Mouse (Mus musculus): Measurements from ENCODE around the gene Hacl1. TPM values are rescaled to one million over a fixed set of nuclear protein-coding genes. Genes with fewer than 3 reads are reported as not detected.

Hacl1 gene
- total RNA-seq, 2 experiments from 2014 or later: 10.9 to 12.3 TPM

- peak; percentile 80 for DNase-seq
Observed at GRCm38 (mm10) chr14:31662555-31663211, 21.6 kb upstream of the Hacl1 start.

- peak; percentile 77 for DNase-seq
Observed at GRCm38 (mm10) chr14:31661671-31662554, 20.8 kb upstream of the Hacl1 start.

GRCm38 (mm10) chr14:31660312-31661093, 19.4 kb upstream of the Hacl1 start:
- no peak for DNase-seq

DNA sequence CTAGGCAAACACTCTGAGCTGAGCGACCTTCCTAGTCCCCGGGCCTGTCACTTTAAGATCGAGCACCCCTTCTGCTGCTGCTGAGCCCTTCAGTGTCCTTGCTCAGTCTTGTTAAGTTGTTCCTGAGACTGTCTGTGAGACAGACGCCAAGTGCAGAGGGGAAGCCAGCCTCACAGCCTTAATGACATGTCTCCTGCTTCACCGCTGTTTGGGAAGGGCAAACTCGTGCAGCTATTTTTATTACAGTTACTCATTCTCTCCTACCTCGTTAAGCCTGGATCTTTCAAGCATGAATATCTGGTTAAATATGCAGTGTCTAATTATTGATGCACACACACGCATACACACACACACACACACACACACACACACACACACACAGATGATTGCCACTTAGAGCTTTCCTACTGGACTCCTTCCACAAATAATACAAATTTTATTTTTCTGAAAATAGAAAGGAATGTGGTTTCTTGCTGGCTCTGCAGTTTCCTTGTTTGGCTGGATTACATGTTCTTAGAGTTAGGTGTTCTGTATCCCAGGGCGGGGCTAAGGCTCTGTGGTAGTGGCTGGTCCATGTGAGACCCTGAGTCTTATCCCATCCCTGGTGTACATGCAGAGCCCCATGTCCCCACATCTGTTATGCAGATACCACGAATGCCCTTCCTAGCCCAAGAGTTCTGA, 18.6 kb upstream of the Hacl1 start:
- DNase-seq: peak; percentile 46

GRCm38 (mm10) chr14:31658126-31658680, 17.1 kb upstream of the Hacl1 start:
- no peak for DNase-seq

DNA sequence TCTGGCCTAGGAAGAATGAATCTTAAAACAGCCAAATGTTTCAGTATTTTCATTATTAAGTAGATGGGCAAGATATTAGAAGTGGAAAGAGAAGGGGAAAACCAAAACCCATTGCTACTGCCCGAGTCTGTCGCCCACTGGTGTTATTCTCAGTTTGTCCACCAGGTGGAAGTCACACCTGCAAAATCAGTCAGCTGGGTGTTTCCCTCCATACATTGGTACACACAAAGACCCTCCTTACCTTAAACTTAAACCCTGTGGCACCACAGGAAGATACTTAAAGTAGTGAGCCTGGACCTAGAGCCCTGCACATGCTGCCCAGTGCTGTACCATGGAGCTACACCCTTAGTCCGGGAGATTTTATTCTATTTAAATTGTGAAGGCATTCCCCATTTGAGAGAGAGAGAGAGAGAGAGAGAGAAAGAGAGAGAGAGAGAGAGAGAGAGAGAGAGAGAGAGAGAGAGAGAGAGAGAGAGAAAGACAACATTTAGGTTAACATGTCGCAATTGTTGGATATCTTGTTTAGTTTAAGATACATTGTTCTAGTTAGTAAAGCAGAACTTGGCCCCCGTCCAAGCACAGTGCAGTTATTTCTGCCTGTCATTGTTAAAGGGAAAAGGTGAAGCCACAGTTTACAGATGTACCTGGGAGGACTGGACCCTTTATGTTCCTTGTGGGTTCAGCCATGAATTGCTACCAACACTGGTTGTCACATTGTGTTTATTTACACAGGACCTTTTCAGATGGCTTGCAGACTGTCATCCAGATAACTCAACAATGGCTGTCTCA, 16.0 kb upstream of the Hacl1 start:
- peak; percentile 68 for DNase-seq

DNA sequence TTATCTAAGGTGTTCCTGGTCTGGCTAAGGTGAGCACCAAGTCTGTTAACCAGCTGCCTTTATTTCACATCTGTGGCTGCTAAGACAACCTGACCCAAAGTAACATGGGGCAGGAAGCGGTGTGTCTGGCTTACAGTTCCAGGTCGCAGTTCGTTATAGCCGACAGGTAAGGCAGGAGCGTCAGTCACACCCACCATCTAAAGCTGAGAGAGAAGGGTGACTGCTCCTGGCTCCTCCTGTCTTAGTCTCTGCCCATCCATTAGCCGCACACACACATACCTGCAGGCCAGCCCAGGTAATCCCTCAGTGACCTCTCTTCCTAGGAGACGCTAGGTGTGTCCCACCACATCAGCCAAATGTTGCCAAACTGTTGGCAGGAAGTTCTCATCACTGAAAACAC, 15.3 kb upstream of the Hacl1 start:
- DNase-seq: no peak

DNA sequence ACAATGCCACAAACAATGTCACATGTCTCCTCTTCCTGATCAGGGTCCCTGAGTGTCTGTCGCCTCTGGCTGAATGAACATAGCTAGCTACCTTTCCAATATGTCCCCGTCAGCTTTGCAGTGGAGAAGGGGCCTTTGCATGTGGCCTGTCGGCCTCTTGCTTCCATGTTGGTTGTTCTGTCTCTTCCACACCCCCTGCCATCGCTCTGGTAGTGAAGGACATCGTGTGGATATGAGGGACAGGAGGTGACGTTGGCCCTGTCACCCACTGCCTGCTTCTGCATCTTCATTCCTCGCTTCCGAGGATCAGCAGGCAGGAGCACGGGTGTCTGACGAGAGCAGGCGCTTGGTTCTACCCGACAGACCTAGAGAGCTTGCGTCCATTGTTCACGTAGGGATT, 14.3 kb upstream of the Hacl1 start:
- no peak for DNase-seq

DNA sequence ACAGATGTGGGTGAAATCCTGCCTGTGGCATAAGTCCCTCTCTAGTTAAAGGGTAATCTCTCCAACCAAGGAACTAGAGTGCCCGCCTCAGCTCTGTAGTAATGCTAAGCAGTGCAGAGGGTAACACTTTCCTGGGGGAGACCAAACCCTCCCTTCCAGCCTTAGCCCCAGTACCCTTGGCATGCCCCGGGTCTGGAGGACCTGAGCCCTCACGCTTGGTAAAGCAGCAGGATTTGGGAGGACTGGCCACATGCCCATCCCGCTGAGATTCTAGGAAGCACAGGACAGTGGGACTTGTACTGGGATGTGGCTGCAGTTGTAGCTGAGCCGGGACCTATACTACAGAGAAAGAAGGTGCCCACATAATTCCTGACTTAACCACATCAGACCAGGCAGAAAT, 13.7 kb upstream of the Hacl1 start:
- DNase-seq: no peak

- DNase-seq: no peak
Observed at GRCm38 (mm10) chr14:31653101-31653875, 12.2 kb upstream of the Hacl1 start.

DNA sequence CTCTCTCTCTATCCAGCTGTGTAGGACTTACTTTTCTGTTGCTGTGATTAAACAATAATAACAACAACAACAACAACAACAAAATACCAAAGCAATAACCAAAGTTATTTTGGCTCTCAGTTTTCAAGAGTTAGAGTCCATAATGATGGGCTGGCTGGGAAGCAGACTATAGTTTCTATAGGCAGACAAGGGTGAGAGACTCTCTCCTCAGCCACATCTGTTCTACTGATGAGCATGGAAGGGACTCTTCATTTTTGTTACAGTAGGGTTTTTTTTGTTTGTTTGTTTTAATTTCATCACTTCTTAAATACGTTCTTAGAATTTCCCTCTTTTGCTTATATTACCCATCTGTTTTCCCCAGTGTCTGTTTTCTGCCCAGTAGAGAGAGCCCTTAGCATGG, 11.5 kb upstream of the Hacl1 start:
- no peak for DNase-seq

DNA sequence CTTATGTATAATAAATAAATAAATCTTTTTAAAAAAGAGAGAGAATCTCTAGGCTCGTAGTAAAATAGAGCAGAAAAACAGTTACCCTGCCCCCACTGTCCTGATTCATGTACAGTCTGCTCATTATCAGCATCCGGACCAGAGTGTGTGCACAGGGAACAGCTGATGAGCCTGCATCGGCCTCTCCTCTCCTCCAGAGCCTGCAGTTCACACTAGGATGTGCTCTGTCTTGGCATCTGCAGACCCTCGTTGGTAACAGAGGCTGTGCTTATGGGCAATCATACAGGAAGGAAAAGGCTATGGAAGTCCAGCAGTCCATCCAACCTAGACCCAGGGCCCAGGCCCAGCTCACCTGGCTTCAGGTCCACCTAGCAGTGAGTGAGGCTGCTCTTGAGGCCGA, 11.0 kb upstream of the Hacl1 start:
- DNase-seq: no peak

GRCm38 (mm10) chr14:31651206-31651605, 10.1 kb upstream of the Hacl1 start:
- DNase-seq: no peak

DNA sequence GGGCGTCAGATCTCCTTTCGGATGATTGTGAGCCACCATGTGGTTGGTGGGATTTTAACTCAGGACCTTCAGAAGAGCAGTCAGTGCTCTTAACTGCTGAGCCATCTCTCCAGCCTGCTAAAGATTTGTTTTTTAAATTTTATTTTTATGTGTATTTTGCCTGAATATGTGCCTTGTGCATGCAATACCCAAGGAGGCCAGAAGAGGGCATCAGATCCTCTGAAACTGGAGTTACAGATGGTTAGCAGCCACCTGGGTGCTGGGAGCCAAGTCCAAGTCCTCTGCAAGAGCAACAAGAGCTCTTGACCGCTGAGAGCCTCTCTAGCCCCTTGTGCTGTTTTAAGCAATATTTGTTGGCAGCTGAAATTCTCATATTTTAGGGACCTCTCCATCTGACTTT, 9.3 kb upstream of the Hacl1 start:
- no peak for DNase-seq

- DNase-seq: no peak
Observed at GRCm38 (mm10) chr14:31647991-31648390, 6.9 kb upstream of the Hacl1 start.

GRCm38 (mm10) chr14:31645920-31646319, 4.8 kb upstream of the Hacl1 start:
- no peak for DNase-seq

GRCm38 (mm10) chr14:31644931-31645547, 4.0 kb upstream of the Hacl1 start:
- DNase-seq: no peak

DNA sequence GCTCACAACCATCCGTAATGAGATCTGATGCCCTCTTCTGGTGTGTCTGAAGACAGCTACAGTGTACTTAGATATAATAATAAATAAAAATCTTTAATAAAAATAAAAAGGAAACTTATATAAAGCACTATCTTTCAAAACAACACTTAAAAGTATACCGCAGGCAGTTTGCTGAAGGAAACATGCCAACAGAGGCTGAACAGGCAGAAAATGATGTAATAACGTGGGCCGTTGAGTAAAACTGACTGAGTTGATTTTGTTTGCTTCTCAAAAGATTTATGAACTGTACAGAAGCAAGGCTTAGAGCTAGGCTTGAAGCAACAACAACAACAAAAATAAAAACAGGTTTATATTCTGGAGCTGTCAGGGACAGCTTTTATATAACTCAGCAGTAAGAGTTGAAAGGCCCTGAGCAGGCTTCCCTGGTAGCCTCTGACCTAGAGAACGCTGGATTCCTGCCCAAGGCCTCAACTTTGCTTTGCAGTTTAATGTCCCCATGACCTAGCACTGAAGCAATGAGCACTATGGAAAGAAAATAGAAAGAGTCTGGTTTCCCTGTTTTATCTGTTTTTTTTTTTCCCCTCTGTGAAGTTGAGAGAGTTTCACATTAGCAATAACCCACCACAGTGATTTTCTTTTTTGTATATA, 3.2 kb upstream of the Hacl1 start:
- no peak for DNase-seq

- DNase-seq: no peak
Observed at GRCm38 (mm10) chr14:31641506-31642155, 545 bp upstream of the Hacl1 start.

Data from gastrocnemius, postnatal 10 days (tissue).